Mouse (Mus musculus) intestine, embryonic 15.5 days (tissue): ENCODE measurements around the gene Crmp1. TPM values are rescaled to one million over a fixed set of nuclear protein-coding genes. Genes with fewer than 3 reads are reported as not detected.
A peak's percentile ranks its signal among the peaks of the same experiment; 100 is the strongest.

ENCODE experiments used
- ATAC-seq: fragments of 200-750 bp; cut with Nextera tagmentation; 2 replicates; pipeline ENCODE4 v1.8.0; 2017; ENCODE audit warnings: moderate TSS enrichment, moderate library complexity
- H3K27ac ChIP-seq: fragments of 300-500 bp; sonication (generic); 2 replicates; pipeline ENCODE4 v1.5.1; 2015; ENCODE audit warnings: mild to moderate bottlenecking, inconsistent platforms
- H3K27me3 ChIP-seq: fragments of 300-500 bp; sonication (generic); replicated peaks from 2 replicates; pipeline ENCODE4 v1.6.1; 2015; ENCODE audit warnings: inconsistent platforms
- H3K36me3 ChIP-seq: fragments of 300-500 bp; sonication (generic); 2 replicates; pipeline ENCODE4 v1.6.1; 2015; ENCODE audit warnings: inconsistent platforms
- H3K4me1 ChIP-seq: fragments of 300-500 bp; sonication (generic); replicated peaks from 2 replicates; pipeline ENCODE4 v1.6.1; 2015; ENCODE audit warnings: inconsistent platforms
- H3K4me2 ChIP-seq: fragments of 300-500 bp; sonication (generic); replicated peaks from 2 replicates; pipeline ENCODE4 v1.6.1; 2015; ENCODE audit warnings: mild to moderate bottlenecking, inconsistent platforms
- H3K4me3 ChIP-seq: fragments of 300-500 bp; sonication (generic); replicated peaks from 2 replicates; pipeline ENCODE4 v1.5.1; 2015; ENCODE audit warnings: inconsistent platforms
- H3K9ac ChIP-seq: fragments of 300-500 bp; sonication (generic); 2 replicates; pipeline ENCODE4 v1.6.1; 2015; ENCODE audit warnings: inconsistent platforms
- H3K9me3 ChIP-seq: fragments of 300-500 bp; sonication (generic); 2 replicates; pipeline ENCODE4 v1.6.1; 2016; ENCODE audit warnings: inconsistent platforms
- WGBS: fragments of 180-500 bp; shearing (Covaris S2); methylation state at CpG from one replicate; pipeline ENCODE4 v1.1.7; 2015; 5-methylcytosine and 5-hydroxymethylcytosine counted together
- polyA plus RNA-seq: library from polyadenylated mRNA; unstranded; fragments of >200 nt; fragmentation: Nextera tagmentation; extraction: Ambion mirVana; gene quantifications from 2 replicates; pipeline ENCODE4 v1.2.1, GENCODE M21; 2015

Gene Crmp1
- polyA plus RNA-seq, 1 experiment from 2014 or later, result 33.6 TPM

- H3K4me2 ChIP-seq, result peak overlapping the region; percentile 82
- H3K9me3 ChIP-seq, result no peaks in the 10 kb centered on the region
- ATAC-seq, result no peak
- H3K36me3 ChIP-seq, result no peaks in the 10 kb centered on the region
- peaks cover 74% of the 10 kb centered on the region for H3K27me3 ChIP-seq
- peaks cover 15% of the 10 kb centered on the region for H3K4me1 ChIP-seq
- no peak overlapping the region for H3K9ac ChIP-seq
- H3K27ac ChIP-seq, result no peak overlapping the region
- 12% methylated on average over 44 of the region's 44 CpGs for WGBS
- H3K4me3 ChIP-seq, result peak overlapping the region; percentile 38
Observed at GRCm38 (mm10) chr5:37242360-37243168, 824 bp downstream of the Crmp1 start.

DNA sequence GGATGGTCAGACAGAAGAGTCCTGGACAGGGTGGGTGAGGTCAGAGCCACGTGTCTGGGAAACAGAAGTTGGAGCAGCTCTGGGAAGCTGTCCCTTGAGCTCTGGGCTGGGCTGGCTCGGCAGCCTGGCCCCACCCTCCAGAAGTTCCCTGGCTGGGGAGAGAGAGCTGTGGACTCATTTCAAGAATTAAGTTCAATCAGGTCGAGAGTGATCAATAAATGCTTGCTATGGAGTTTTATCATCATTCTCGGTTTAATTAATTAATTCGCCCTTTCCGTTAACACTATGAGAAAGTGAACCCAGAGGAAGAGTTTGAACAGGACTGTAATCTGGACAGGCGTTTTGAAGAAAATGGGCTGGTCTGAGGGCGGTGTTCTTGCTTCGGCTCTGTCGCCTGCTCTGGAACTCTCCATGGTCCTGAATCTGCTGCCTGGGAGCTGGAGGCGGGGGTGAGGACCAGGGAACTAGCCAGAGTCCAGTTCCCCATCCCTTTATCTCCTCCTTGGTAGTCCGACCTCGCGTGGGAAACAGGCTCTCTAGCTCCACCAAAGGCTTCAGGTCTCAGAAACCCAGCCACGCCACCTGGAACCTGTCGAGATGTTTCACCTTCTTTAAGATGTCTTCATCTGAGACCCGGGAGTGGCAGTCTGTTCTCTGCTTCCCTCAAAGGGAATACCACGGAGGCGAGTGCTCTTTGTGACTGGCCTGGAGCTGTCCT is 1.6 kb downstream of the Crmp1 start:
- WGBS, result 2% methylated on average over 19 of the region's 19 CpGs
- Histone ChIP-seq H3K9ac (no peak overlapping the region), H3K4me2 (0 out of 2 replicates have a peak overlapping the region, but pooled peaks have one; percentile 11), H3K4me1 (peaks cover 15% of the 10 kb centered on the region), H3K27ac (0 out of 2 replicates have a peak overlapping the region, but pooled peaks have one; percentile 3), H3K27me3 (peaks cover 78% of the 10 kb centered on the region), H3K36me3 (no peaks in the 10 kb centered on the region), H3K4me3 (peak overlapping the region; percentile 1; the same call in 1 of the 2 replicates), H3K9me3 (no peaks in the 10 kb centered on the region)
- no peak for ATAC-seq

- Histone ChIP-seq H3K9ac (no peak overlapping the region), H3K4me3 (no peak overlapping the region), H3K4me1 (peaks cover 15% of the 10 kb centered on the region), H3K27ac (no peak overlapping the region), H3K9me3 (no peaks in the 10 kb centered on the region), H3K36me3 (no peaks in the 10 kb centered on the region), H3K4me2 (no peak overlapping the region), H3K27me3 (peaks cover 78% of the 10 kb centered on the region)
- WGBS, result 5% methylated on average over 13 of the region's 13 CpGs
- ATAC-seq, result no peak
Observed at GRCm38 (mm10) chr5:37244161-37244560, 2.4 kb downstream of the Crmp1 start.

DNA sequence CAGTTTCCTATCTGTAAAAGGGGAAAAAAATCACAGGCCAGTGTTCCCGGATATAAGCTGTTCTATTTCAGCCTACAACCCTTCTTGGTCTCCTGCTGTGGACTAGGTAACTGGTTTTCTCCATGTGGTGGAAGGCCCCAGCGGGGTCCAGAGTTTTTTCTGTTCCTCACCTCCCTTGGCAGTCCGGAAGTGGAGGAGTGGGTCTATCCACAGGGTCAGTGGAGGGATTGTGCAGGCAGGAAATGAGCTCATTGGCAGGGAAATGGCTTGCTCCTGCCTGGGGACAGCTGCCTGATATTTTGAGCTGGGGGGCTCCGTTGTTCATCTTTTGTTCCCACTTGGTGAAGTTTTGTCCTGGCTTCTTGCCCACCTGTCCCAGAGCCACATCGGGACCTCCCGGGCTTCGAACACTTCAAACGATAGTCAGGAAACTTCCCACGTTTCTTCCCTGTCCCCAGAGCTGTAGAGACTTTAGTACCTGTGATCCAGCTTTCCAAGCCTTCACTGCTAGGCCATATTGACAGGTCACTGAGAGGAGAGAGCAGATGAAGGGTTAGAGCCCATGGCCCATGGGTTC is 3.0 kb downstream of the Crmp1 start:
- peaks cover 15% of the 10 kb centered on the region for H3K4me1 ChIP-seq

GRCm38 (mm10) chr5:37245651-37246050 is 3.9 kb downstream of the Crmp1 start:
- under 1% methylated on average over 42 of the region's 42 CpGs for WGBS

More for the DNA sequence above, 3.0 kb downstream of the Crmp1 start:
- 32% methylated on average over 9 of the region's 9 CpGs for WGBS
- no peak for ATAC-seq
- H3K27me3 ChIP-seq, result peaks cover 77% of the 10 kb centered on the region
- no peak overlapping the region for H3K9ac ChIP-seq
- H3K4me3 ChIP-seq, result no peak overlapping the region
- H3K36me3 ChIP-seq, result no peaks in the 10 kb centered on the region
- H3K4me2 ChIP-seq, result peak overlapping the region; percentile 77
- no peaks in the 10 kb centered on the region for H3K9me3 ChIP-seq
- no peak overlapping the region for H3K27ac ChIP-seq

DNA sequence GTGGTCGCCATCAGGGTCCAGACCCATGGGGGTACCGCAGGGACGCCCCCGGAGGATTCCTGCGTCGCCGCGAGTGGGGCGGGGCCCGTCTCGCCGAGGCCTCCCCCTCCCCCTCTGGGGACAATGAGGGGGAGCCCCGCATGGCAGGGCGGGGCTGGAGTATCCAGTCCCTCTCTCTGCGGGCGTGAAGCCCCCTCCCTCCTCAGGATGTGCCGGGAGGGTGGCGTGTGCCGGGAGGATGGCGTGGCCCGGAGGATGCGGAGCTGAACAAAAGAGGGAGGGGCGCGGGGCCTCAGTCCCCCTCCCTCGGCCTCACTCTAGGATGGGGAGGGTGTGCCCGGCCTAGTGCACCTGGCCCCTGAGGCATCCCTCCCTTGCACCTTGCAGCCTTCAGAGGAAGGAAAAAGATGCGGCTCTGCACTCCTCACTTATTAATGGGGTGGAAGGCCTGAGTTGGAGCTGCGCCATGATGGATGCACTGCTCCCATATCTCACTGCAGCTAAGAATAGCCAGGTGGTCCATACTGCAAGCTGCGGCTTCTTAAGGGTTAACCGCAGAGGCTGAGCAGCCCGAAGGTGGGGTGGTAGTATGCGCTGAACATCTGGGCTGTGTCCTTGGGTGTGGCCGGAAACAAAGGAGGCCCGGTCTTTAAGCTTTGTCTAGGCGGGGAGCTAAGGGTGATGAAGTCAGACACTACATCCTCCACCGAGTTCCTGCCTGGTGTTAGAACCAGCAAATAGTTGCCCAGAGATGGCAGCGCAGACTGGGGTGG is 4.6 kb downstream of the Crmp1 start:
- Histone ChIP-seq H3K36me3 (no peaks in the 10 kb centered on the region), H3K9ac (peak overlapping the region; percentile 26; the same call in 1 of the 2 replicates), H3K27ac (no peak overlapping the region), H3K4me3 (peak overlapping the region; percentile 44), H3K4me2 (peak overlapping the region; percentile 77), H3K4me1 (peaks cover 15% of the 10 kb centered on the region), H3K9me3 (no peaks in the 10 kb centered on the region), H3K27me3 (peaks cover 63% of the 10 kb centered on the region)
- ATAC-seq, result peak; percentile 21
- WGBS, result 2% methylated on average over 36 of the region's 37 CpGs

More at GRCm38 (mm10) chr5:37245651-37246050, 3.9 kb downstream of the Crmp1 start:
- Histone ChIP-seq H3K9me3 (no peaks in the 10 kb centered on the region), H3K4me2 (peak overlapping the region; percentile 77), H3K9ac (peak overlapping the region; percentile 26; the same call in 1 of the 2 replicates), H3K27ac (no peak overlapping the region), H3K27me3 (peaks cover 70% of the 10 kb centered on the region), H3K4me3 (peak overlapping the region; percentile 44), H3K36me3 (no peaks in the 10 kb centered on the region), H3K4me1 (peaks cover 15% of the 10 kb centered on the region)
- peak; percentile 48 for ATAC-seq

DNA sequence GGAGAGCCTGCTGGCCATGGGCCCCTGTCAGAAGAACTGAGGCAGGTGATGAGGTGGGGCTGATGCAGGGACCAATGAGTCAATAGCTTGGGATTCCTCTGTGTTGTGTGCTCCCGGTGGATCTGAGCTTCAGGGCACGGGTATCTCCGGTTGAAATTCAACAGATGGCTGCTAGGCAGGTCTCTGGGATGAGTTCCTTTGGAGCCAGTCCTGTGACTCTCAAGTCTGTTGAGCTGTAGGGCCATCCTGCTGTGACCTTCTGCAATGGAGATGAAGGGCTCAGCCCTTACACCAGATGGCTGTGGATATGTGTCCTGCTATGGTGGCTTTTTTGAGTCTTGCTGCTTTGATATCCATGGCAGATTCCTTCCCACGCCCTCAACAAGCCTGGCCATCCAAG is 5.7 kb downstream of the Crmp1 start:
- WGBS, result 43% methylated on average over 4 of the region's 4 CpGs
- H3K27me3 ChIP-seq, result peaks cover 52% of the 10 kb centered on the region
- no peak for ATAC-seq
- no peak overlapping the region; the same call in 1 of the 2 replicates for H3K4me2 ChIP-seq
- no peaks in the 10 kb centered on the region for H3K9me3 ChIP-seq
- H3K4me1 ChIP-seq, result peaks cover 5% of the 10 kb centered on the region
- no peaks in the 10 kb centered on the region for H3K36me3 ChIP-seq
- no peak overlapping the region for H3K9ac ChIP-seq
- H3K27ac ChIP-seq, result no peak overlapping the region
- no peak overlapping the region for H3K4me3 ChIP-seq

GRCm38 (mm10) chr5:37248870-37249269 is 7.1 kb downstream of the Crmp1 start:
- H3K9ac ChIP-seq, result no peak overlapping the region
- WGBS, result 80% methylated on average over 3 of the region's 3 CpGs
- H3K36me3 ChIP-seq, result no peaks in the 10 kb centered on the region
- no peak overlapping the region for H3K4me3 ChIP-seq
- H3K4me1 ChIP-seq, result peaks cover 4% of the 10 kb centered on the region; the same call in 1 of the 2 replicates
- no peak for ATAC-seq
- no peak overlapping the region for H3K27ac ChIP-seq
- peaks cover 38% of the 10 kb centered on the region for H3K27me3 ChIP-seq
- no peak overlapping the region; the same call in 1 of the 2 replicates for H3K4me2 ChIP-seq
- no peaks in the 10 kb centered on the region for H3K9me3 ChIP-seq

DNA sequence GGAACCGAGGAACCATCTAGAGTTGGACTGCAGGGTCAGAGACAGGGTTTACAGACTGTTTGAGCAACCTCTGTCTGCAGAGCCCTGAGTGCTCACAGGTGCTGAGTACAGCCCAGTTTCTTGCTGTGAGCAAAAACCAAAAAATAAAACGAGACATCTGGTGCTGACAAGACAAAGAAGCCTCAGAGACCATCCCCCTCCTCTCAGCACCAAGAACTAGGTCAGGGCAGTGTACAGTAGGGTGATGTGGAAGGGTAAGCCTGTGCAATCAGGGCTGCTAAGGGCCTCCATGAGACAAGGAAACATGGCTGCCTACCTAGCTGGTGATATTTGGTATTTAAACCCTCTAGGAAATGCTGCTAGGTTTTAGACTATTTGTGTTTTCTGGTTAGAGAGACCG is 9.9 kb downstream of the Crmp1 start:
- no peak overlapping the region for H3K27ac ChIP-seq
- H3K9me3 ChIP-seq, result no peaks in the 10 kb centered on the region
- no peak overlapping the region for H3K4me2 ChIP-seq
- no peak overlapping the region for H3K4me3 ChIP-seq
- ATAC-seq, result no peak
- no peak overlapping the region for H3K9ac ChIP-seq
- no peaks in the 10 kb centered on the region for H3K4me1 ChIP-seq
- no peaks in the 10 kb centered on the region for H3K36me3 ChIP-seq
- peaks cover 11% of the 10 kb centered on the region for H3K27me3 ChIP-seq
- 59% methylated on average over 3 of the region's 3 CpGs for WGBS

DNA sequence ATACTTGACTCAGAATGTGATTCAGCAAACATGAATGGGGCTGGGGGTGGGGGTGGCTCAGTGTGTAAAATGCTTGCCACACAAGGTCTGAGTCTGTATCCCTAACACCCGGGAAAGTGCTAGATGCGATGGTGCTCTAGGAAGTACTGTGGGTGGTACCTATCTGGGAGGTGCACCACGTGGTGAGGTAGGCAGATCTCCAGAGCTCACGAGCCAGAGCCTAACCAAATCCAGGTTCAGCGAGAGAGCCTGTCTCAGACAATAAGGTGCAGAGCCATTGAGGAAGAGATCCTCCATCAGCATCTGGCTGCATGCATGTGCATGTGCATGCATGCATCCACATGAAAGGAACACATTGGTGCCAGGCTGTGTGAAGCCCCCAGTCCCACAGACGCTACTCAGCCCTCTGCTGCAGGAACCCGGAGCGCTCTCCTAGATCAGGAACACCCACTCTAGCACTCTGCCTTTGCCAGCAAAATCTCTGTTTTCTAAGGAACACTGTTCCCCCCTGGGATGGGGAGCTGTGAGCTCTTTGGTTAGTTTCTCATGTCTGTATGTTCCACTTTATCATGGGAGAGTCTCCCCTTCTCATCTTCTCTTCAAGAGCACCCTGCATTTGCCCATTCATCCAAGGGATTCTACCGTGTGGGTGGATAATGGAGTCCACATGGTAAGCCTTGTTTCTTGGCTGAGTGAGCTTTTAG is 10.5 kb downstream of the Crmp1 start:
- Histone ChIP-seq H3K4me3 (no peak overlapping the region), H3K9ac (no peak overlapping the region), H3K9me3 (no peaks in the 10 kb centered on the region), H3K27me3 (peaks cover 7% of the 10 kb centered on the region), H3K36me3 (no peaks in the 10 kb centered on the region), H3K27ac (no peak overlapping the region), H3K4me1 (no peaks in the 10 kb centered on the region), H3K4me2 (no peak overlapping the region)
- WGBS, result 70% methylated on average over 9 of the region's 9 CpGs
- no peak for ATAC-seq

- Histone ChIP-seq H3K4me1 (no peaks in the 10 kb centered on the region), H3K9me3 (no peaks in the 10 kb centered on the region), H3K36me3 (no peaks in the 10 kb centered on the region), H3K4me3 (no peak overlapping the region), H3K27ac (no peak overlapping the region), H3K9ac (no peak overlapping the region), H3K4me2 (no peak overlapping the region), H3K27me3 (no peaks in the 10 kb centered on the region)
- no peak for ATAC-seq
- WGBS, result 84% methylated on average over 4 of the region's 4 CpGs
Observed at GRCm38 (mm10) chr5:37254523-37254922, 12.8 kb downstream of the Crmp1 start.
